Mouse (Mus musculus) midbrain, postnatal 0 days (tissue): Measurements from ENCODE around the gene Ptprj. TPM values are rescaled to one million over a fixed set of nuclear protein-coding genes. Genes with fewer than 3 reads are reported as not detected.

Experiments used
- ATAC-seq: fragments of 200-750 bp; cut with Nextera tagmentation; 2 replicates; pipeline ENCODE4 v1.8.0; 2017; ENCODE audit warnings: moderate number of reproducible peaks, mild to moderate bottlenecking, moderate TSS enrichment, moderate library complexity; ENCODE audit not compliant: low FRiP score
- DNase-seq: peaks from one replicate; pipeline ENCODE4 v3.0.0-alpha.2; 2015; ENCODE audit warnings: low spot score
- H3K27ac ChIP-seq: fragments of 300-500 bp; sonication (generic); 2 replicates; pipeline ENCODE4 v1.5.1; 2014; ENCODE audit warnings: low read depth, mild to moderate bottlenecking, low read length, mixed read lengths
- H3K27me3 ChIP-seq: fragments of 300-500 bp; sonication (generic); 2 replicates; pipeline ENCODE4 v1.6.1; 2014; ENCODE audit warnings: low read length, control low read depth, mixed read lengths; ENCODE audit not compliant: insufficient read depth
- H3K36me3 ChIP-seq: fragments of 300-500 bp; sonication (generic); 2 replicates; pipeline ENCODE4 v1.6.1; 2014; ENCODE audit warnings: low read length, control low read depth, mixed read lengths; ENCODE audit not compliant: insufficient read depth
- H3K4me1 ChIP-seq: fragments of 300-500 bp; sonication (generic); 2 replicates; pipeline ENCODE4 v1.6.1; 2014; ENCODE audit warnings: mild to moderate bottlenecking, control low read depth, antibody characterized with exemption, low read length, mixed read lengths; ENCODE audit not compliant: insufficient read depth
- H3K4me2 ChIP-seq: fragments of 300-500 bp; sonication (generic); 2 replicates; pipeline ENCODE4 v1.6.1; 2014; ENCODE audit warnings: low read depth, mild to moderate bottlenecking, low read length, mixed read lengths; ENCODE audit not compliant: poor library complexity, severe bottlenecking
- H3K4me3 ChIP-seq: fragments of 300-500 bp; sonication (generic); 2 replicates; pipeline ENCODE4 v1.5.1; 2014; ENCODE audit warnings: low read depth, mild to moderate bottlenecking, low read length, moderate library complexity
- H3K9ac ChIP-seq: fragments of 300-500 bp; sonication (generic); replicated peaks from 2 replicates; pipeline ENCODE4 v1.6.1; 2014; ENCODE audit warnings: mild to moderate bottlenecking, low read length, moderate library complexity, mixed read lengths; ENCODE audit not compliant: poor library complexity, severe bottlenecking
- H3K9me3 ChIP-seq: fragments of 300-500 bp; sonication (generic); 2 replicates; pipeline ENCODE4 v1.6.1; 2016; ENCODE audit warnings: low read length, control low read depth
- CTCF ChIP-seq: IDR thresholded peaks from 2 replicates; pipeline ENCODE4 v1.5.1; 2016; ENCODE audit warnings: antibody characterized with exemption, mild to moderate bottlenecking
- WGBS: fragments of 180-500 bp; shearing (Covaris S2); extraction: QIAGEN DNeasy Blood & Tissue Kit; methylation state at CpG from one replicate; pipeline ENCODE4 v1.1.7; 2014; 5-methylcytosine and 5-hydroxymethylcytosine counted together
- polyA plus RNA-seq: library from polyadenylated mRNA; unstranded; fragments of >200 nt; fragmentation: Nextera tagmentation; extraction: Ambion mirVana; gene quantifications from 2 replicates; pipeline ENCODE4 v1.2.1, GENCODE M21; 2015
- total RNA-seq: library from RNA; depleted of rRNA; stranded (reverse); fragments of >200 nt; gene quantifications from 2 replicates; pipeline ENCODE4 v1.2.3, GENCODE M21; 2014

Ptprj gene
- total and polyA plus RNA-seq, 2 experiments from 2014 or later = 4.3 to 36.6 TPM

GRCm38 (mm10) chr2:90565192-90565929 lies 15.1 kb downstream of the Ptprj start:
- Histone ChIP-seq H3K9me3 (no peaks in the 10 kb centered on the region), H3K27ac (no peak overlapping the region), H3K27me3 (no peaks in the 10 kb centered on the region), H3K9ac (no peak overlapping the region), H3K4me2 (no peak overlapping the region), H3K4me1 (peaks cover 4% of the 10 kb centered on the region; the same call in 1 of the 2 replicates), H3K4me3 (no peak overlapping the region), H3K36me3 (no peaks in the 10 kb centered on the region)
- DNase-seq (no peak), ATAC-seq (no peak)
- WGBS = 96% methylated on average over 7 of the region's 7 CpGs
- TF ChIP-seq CTCF = no peak

DNA sequence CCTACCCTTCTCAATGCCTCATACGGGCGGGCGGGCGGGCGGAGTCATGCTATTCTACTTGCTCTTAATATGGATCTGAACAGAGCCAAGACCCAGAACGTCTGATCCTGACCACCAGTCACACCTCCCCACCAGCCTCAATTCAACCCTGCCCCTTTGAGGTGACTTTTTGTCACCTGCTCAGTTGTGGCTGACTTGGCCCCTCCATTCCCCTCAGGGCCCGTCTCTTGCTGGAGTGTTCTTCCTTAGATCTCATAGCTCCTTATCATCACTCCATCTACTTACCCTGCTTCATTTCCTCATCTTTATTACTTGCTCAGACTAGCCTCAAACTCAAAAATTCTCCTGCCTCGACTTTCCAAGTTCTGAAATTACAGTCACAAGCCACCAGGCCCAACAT lies 15.9 kb downstream of the Ptprj start:
- no peak for ATAC-seq

GRCm38 (mm10) chr2:90563171-90563570 lies 17.3 kb downstream of the Ptprj start:
- no peak overlapping the region for H3K27ac ChIP-seq
- no peak overlapping the region for H3K9ac ChIP-seq
- peaks cover 6% of the 10 kb centered on the region; the same call in 1 of the 2 replicates for H3K4me1 ChIP-seq
- H3K4me3 ChIP-seq = no peak overlapping the region
- H3K27me3 ChIP-seq = no peaks in the 10 kb centered on the region
- no peaks in the 10 kb centered on the region for H3K9me3 ChIP-seq
- no peak overlapping the region for H3K4me2 ChIP-seq
- ATAC-seq (no peak), DNase-seq (no peak)
- TF ChIP-seq CTCF = no peak
- H3K36me3 ChIP-seq = no peaks in the 10 kb centered on the region
- 76% methylated on average over 4 of the region's 4 CpGs for WGBS

More for the DNA sequence above, 15.9 kb downstream of the Ptprj start:
- no peak overlapping the region for H3K4me2 ChIP-seq
- 94% methylated on average over 8 of the region's 8 CpGs for WGBS
- no peaks in the 10 kb centered on the region for H3K27me3 ChIP-seq
- H3K4me3 ChIP-seq = no peak overlapping the region
- no peak for DNase-seq
- TF ChIP-seq CTCF = no peak
- no peak overlapping the region for H3K9ac ChIP-seq
- no peaks in the 10 kb centered on the region for H3K36me3 ChIP-seq
- no peak overlapping the region for H3K27ac ChIP-seq
- no peaks in the 10 kb centered on the region for H3K9me3 ChIP-seq
- peaks cover 6% of the 10 kb centered on the region; the same call in 1 of the 2 replicates for H3K4me1 ChIP-seq

GRCm38 (mm10) chr2:90562126-90562670 lies 18.2 kb downstream of the Ptprj start:
- H3K4me3 ChIP-seq = no peak overlapping the region
- H3K9ac ChIP-seq = no peak overlapping the region
- no peaks in the 10 kb centered on the region for H3K9me3 ChIP-seq
- H3K27ac ChIP-seq = no peak overlapping the region; the same call in 1 of the 2 replicates
- no peak overlapping the region for H3K4me2 ChIP-seq
- no peak for DNase-seq
- TF ChIP-seq CTCF = no peak
- H3K27me3 ChIP-seq = no peaks in the 10 kb centered on the region
- no peaks in the 10 kb centered on the region for H3K36me3 ChIP-seq
- no peak for ATAC-seq
- WGBS = 80% methylated on average over 8 of the region's 8 CpGs
- H3K4me1 ChIP-seq = peaks cover 6% of the 10 kb centered on the region; the same call in 1 of the 2 replicates

- DNase-seq (no peak), ATAC-seq (0 out of 2 replicates have a peak, but pooled peaks have one; percentile 41)
- WGBS = 48% methylated on average over 6 of the region's 6 CpGs
- no peak for TF ChIP-seq CTCF
- Histone ChIP-seq H3K9me3 (no peaks in the 10 kb centered on the region), H3K9ac (no peak overlapping the region), H3K36me3 (no peaks in the 10 kb centered on the region), H3K4me1 (peaks cover 6% of the 10 kb centered on the region; the same call in 1 of the 2 replicates), H3K4me2 (no peak overlapping the region), H3K27ac (no peak overlapping the region), H3K4me3 (no peak overlapping the region), H3K27me3 (no peaks in the 10 kb centered on the region)
These were observed 20.1 kb downstream of the Ptprj start for GRCm38 (mm10) chr2:90560197-90560843.
